Mouse (Mus musculus) activated CD4-positive, CD25-positive, alpha-beta regulatory T cell, adult 9 weeks (primary cell): ENCODE results near the gene Ssxb5. TPM values are rescaled to one million over a fixed set of nuclear protein-coding genes. Genes with fewer than 3 reads are reported as not detected.

Experiments
- polyA plus RNA-seq: library from polyadenylated mRNA; unstranded; fragments of 100-300 nt; shearing (Covaris generic); gene quantifications from one replicate; pipeline ENCODE4 v1.2.1, GENCODE M21; 2017

The Ssxb5 gene
- not detected for polyA plus RNA-seq

GRCm38 (mm10) chrX:8803391-8803790, at the start of gene Ssxb5:
Gene Ssxb5, plus strand, starts transcription at chrX:8803691.

GRCm38 (mm10) chrX:8843694-8844093, 40.2 kb downstream of the Ssxb5 start, which contains the start of gene Gm6592:
Gene Gm6592, plus strand, starts transcription at chrX:8843994.

Other genes with a start within 250 kb of the Ssxb5 start
- not detected for gene Ssxb3, start 211.9 kb upstream of the Ssxb5 start, polyA plus RNA-seq
- not detected for gene Ssxb8, start 112.8 kb upstream of the Ssxb5 start, polyA plus RNA-seq
- not detected for gene Ssx9, start 55.3 kb upstream of the Ssxb5 start, polyA plus RNA-seq
- not detected for gene Gm6592, start 40.3 kb downstream of the Ssxb5 start, polyA plus RNA-seq
- gene Gm5751, start 70.6 kb downstream of the Ssxb5 start, polyA plus RNA-seq: not detected
- 0.42 TPM for gene B630019K06Rik, start 88.7 kb downstream of the Ssxb5 start, polyA plus RNA-seq
- not detected for gene Fthl17b, start 159.3 kb downstream of the Ssxb5 start, polyA plus RNA-seq
- gene Fthl17c, start 172.9 kb downstream of the Ssxb5 start, polyA plus RNA-seq: not detected
- not detected for gene Fthl17d, start 183.1 kb downstream of the Ssxb5 start, polyA plus RNA-seq
- gene Fthl17e, start 229.8 kb downstream of the Ssxb5 start, polyA plus RNA-seq: not detected